Mouse (Mus musculus) B cell, adult 62 days (primary cell): ENCODE data around the gene Cyp2d9. TPM values are rescaled to one million over a fixed set of nuclear protein-coding genes. Genes with fewer than 3 reads are reported as not detected.

Source experiments
- total RNA-seq: library from RNA; stranded (reverse); gene quantifications from 4 replicates; pipeline ENCODE4 v1.2.4, GENCODE M21; 2023

Cyp2d9 gene
- total RNA-seq: not detected in 4 replicates

GRCm38 (mm10) chr15:82433137-82433536 is at the start of gene Cyp2d9:
Gene Cyp2d9, plus strand, starts transcription at chr15:82433437.

GRCm38 (mm10) chr15:82393922-82394321 is 39.3 kb upstream of the Cyp2d9 start, which contains the start of gene Cyp2d11:
Gene Cyp2d11, minus strand, starts transcription at chr15:82394022.

GRCm38 (mm10) chr15:82406981-82407380 is 26.3 kb upstream of the Cyp2d9 start, which contains the start of gene Cyp2d10:
Gene Cyp2d10, minus strand, starts transcription at chr15:82407195.

Other genes with a start within 250 kb of the Cyp2d9 start
- 5.3 to 9.3 TPM (median 6.8 TPM) in 4 replicates for gene Shisa8, start 220.6 kb upstream of the Cyp2d9 start, total RNA-seq
- 282 to 319 TPM (median 304 TPM) in 4 replicates for gene Tnfrsf13c, start 209.1 kb upstream of the Cyp2d9 start, total RNA-seq
- gene Cenpm, start 188.7 kb upstream of the Cyp2d9 start, total RNA-seq: 1.3 to 4.6 TPM (median 1.4 TPM) in 3 of 4 replicates, not detected in the other
- 0.36 TPM in 1 of 4 replicates, not detected in the others for gene 1500009C09Rik, start 181.0 kb upstream of the Cyp2d9 start, total RNA-seq
- gene Sept3, start 158.5 kb upstream of the Cyp2d9 start, total RNA-seq: 0.21 TPM in 1 of 4 replicates, not detected in the others
- not detected in 4 replicates for gene Wbp2nl, start 134.5 kb upstream of the Cyp2d9 start, total RNA-seq
- 55.4 to 59.8 TPM (median 57.8 TPM) in 4 replicates for gene Naga, start 94.5 kb upstream of the Cyp2d9 start, total RNA-seq
- gene Pheta2, start 94.5 kb upstream of the Cyp2d9 start, total RNA-seq: 2.2 TPM in 1 of 4 replicates, not detected in the others
- 89.7 to 104 TPM (median 94.2 TPM) in 4 replicates for gene Smdt1, start 94.5 kb upstream of the Cyp2d9 start, total RNA-seq
- 97.1 to 115 TPM (median 103 TPM) in 4 replicates for gene Ndufa6, start 79.1 kb upstream of the Cyp2d9 start, total RNA-seq
- 5.5 to 10.3 TPM (median 9.3 TPM) in 4 replicates for gene Cyp2d22, start 53.2 kb upstream of the Cyp2d9 start, total RNA-seq
- gene Cyp2d11, start 39.4 kb upstream of the Cyp2d9 start, total RNA-seq: not detected in 4 replicates
- not detected in 4 replicates for gene Cyp2d10, start 26.2 kb upstream of the Cyp2d9 start, total RNA-seq
- not detected in 4 replicates for gene Cyp2d12, start 121.6 kb downstream of the Cyp2d9 start, total RNA-seq
- gene Cyp2d34, start 187.5 kb downstream of the Cyp2d9 start, total RNA-seq: not detected in 4 replicates